Mouse (Mus musculus): ENCODE measurements around the gene Fbxo44. TPM values are rescaled to one million over a fixed set of nuclear protein-coding genes. Genes with fewer than 3 reads are reported as not detected.
A peak's percentile ranks its signal among the peaks of the same experiment; 100 is the strongest.
"Not testable (repeated sequence)": the region's sequence is repeated elsewhere in the genome, so short reads cannot be mapped to it uniquely, and the experiment has no call there.

Gene Fbxo44
- polyA plus RNA-seq, 1 experiment: 10.6 TPM

DNA sequence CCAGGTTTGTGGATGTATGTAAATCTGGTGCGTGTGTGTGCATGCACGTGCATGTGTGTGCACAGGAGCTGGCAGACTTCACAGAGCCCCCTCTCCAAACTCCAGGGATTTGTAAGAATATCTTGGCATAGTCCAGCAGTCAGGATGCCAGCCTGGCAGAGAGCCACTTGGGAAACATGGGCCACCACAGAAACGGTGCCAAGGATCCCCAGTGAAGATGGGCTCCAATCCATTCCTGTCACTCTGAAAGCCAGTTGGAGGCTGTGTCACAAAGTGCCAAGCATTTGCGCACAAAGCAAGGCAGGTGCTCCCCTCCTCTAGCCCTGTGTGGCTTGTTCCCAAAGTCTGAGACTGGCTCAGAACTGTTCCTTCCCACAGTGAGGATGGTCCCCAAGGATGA is 38.9 kb downstream of the Fbxo44 start:
- no peak for TF ChIP-seq POLR2A (IDR thresholded peaks at IDR 0.05; ENCODE audit: low read depth, low read length)
- TF ChIP-seq CTCF (IDR thresholded peaks at IDR 0.05; ENCODE audit: borderline replicate concordance, insufficient read depth, low read length): no peak
- Histone ChIP-seq H3K4me1 (ENCODE audit: control insufficient read depth, insufficient read depth, low read length) (no peaks in the 10 kb centered on the region), H3K27ac (ENCODE audit: insufficient read depth, low read length) (no peak overlapping the region), H3K4me3 (ENCODE audit: insufficient read depth, low read length) (no peak overlapping the region)

DNA sequence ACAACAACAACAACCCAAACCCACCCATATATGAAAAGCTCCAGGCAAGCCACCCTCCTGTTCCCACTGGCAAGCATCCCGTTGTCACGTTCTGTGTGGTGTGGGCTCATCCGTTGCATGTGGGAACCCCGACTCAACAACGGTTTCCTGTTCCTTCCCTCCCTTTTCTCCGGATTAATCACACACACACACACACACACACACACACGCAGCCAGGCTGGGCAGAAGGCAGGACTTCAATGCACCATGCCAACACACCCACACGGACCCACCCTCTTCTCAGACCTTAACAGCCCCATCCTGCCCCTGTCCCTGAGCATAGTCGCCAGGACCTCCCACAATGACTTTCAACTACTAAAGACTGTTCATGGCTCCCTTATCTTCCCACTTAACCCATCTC is 39.7 kb downstream of the Fbxo44 start:
- H3K27ac ChIP-seq (ENCODE audit: insufficient read depth, low read length): no peak overlapping the region
- TF ChIP-seq CTCF (IDR thresholded peaks at IDR 0.05; ENCODE audit: borderline replicate concordance, insufficient read depth, low read length): no peak
- TF ChIP-seq POLR2A (IDR thresholded peaks at IDR 0.05; ENCODE audit: low read depth, low read length): no peak
- H3K4me1 ChIP-seq (ENCODE audit: control insufficient read depth, insufficient read depth, low read length): no peaks in the 10 kb centered on the region
- no peak overlapping the region for H3K4me3 ChIP-seq (ENCODE audit: insufficient read depth, low read length)

DNA sequence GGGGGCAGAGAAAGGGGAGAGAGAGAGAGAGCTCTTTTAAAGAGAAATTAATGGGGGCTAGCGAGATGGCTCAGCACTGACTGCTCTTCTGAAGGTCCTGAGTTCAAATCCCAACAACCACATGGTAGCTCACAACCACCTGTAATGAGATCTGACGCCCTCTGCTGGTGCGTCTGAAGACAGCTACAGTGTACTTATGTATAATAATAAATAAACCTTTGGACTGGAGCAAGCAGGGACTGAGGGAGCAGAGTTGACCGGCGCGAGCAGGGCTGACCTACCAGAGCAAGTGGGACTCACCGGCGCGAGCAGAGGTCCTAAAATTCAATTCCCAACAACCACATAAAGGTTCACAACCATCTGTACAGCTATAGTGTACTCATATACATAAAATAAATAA is 40.7 kb downstream of the Fbxo44 start:
- H3K4me3 ChIP-seq (ENCODE audit: insufficient read depth, low read length); H3K27ac ChIP-seq (ENCODE audit: insufficient read depth, low read length); H3K4me1 ChIP-seq (ENCODE audit: control insufficient read depth, insufficient read depth, low read length): not testable (repeated sequence)

DNA sequence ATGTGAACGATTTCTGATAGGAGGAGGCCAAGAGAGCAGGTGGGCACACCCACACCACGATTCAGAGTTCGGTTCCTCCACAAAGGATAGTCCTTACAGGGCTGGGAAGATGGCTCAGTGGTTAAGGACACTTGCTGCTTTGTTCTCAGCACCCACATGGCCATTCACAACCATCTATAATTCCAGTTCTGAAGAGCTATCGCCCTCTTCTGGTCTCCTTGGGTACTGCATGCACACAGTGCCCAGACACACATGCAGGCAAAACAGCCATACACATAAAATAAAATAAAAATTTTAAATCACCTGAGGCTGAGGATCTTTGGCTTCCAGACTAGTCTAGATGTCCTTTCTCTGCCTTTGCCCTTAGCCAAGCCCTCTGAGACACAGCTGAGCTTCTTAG is 42.9 kb downstream of the Fbxo44 start:
- Histone ChIP-seq H3K27ac (ENCODE audit: insufficient read depth, low read length) (no peak overlapping the region), H3K4me1 (ENCODE audit: control insufficient read depth, insufficient read depth, low read length) (no peaks in the 10 kb centered on the region), H3K4me3 (ENCODE audit: insufficient read depth, low read length) (no peak overlapping the region)
- TF ChIP-seq POLR2A (IDR thresholded peaks at IDR 0.05; ENCODE audit: low read depth, low read length): no peak

DNA sequence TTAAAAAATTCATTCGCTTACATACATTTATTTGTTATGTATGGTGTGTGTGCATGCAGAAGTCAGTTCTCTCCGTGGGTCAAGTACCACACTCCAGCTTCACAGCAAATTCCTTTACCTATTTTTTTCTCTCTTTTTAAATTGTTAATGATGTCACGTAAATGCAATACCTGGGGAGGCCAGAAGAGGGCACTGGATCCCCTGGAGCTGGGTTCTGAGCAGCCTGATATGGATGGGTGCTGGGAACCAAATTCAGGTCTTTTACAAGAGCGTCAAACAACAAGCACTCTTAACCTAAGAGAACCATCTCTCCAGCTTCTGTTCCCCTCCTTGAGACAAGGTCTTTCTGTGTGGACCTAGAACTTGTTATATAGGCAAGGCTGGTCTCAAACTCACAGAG is 43.6 kb downstream of the Fbxo44 start:
- H3K27ac ChIP-seq (ENCODE audit: insufficient read depth, low read length): no peak overlapping the region
- no peaks in the 10 kb centered on the region for H3K4me1 ChIP-seq (ENCODE audit: control insufficient read depth, insufficient read depth, low read length)
- no peak for TF ChIP-seq CTCF (IDR thresholded peaks at IDR 0.05; ENCODE audit: borderline replicate concordance, insufficient read depth, low read length)
- TF ChIP-seq POLR2A (IDR thresholded peaks at IDR 0.05; ENCODE audit: low read depth, low read length): no peak
- H3K4me3 ChIP-seq (ENCODE audit: insufficient read depth, low read length): no peak overlapping the region

DNA sequence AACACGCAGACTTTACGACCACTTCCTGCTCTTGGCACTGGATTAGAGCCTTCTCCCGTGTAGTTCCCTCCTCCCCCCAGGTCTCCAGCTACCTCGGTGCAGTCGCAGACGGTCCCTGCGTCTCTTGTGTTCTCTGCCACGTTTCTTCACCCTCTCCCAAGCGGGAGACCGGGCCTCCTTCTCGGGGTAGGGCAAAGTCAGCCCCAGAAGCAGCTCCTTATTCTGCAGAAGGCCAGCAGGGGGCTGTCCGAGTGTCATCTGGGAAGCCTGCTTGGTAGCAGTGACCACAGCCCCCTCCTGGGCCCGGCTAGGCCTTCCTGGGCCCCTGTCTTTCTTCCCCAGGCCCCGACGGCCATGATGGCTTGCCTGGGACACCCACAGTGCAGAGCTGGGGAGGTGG is 44.8 kb downstream of the Fbxo44 start:
- Histone ChIP-seq H3K4me1 (ENCODE audit: control insufficient read depth, insufficient read depth, low read length) (no peaks in the 10 kb centered on the region), H3K4me3 (ENCODE audit: insufficient read depth, low read length) (no peak overlapping the region), H3K27ac (ENCODE audit: insufficient read depth, low read length) (no peak overlapping the region)
- TF ChIP-seq CTCF (IDR thresholded peaks at IDR 0.05; ENCODE audit: borderline replicate concordance, insufficient read depth, low read length) (0 out of 2 replicates have a peak, but pooled peaks have one; percentile 11), POLR2A (IDR thresholded peaks at IDR 0.05; ENCODE audit: low read depth, low read length) (no peak)

DNA sequence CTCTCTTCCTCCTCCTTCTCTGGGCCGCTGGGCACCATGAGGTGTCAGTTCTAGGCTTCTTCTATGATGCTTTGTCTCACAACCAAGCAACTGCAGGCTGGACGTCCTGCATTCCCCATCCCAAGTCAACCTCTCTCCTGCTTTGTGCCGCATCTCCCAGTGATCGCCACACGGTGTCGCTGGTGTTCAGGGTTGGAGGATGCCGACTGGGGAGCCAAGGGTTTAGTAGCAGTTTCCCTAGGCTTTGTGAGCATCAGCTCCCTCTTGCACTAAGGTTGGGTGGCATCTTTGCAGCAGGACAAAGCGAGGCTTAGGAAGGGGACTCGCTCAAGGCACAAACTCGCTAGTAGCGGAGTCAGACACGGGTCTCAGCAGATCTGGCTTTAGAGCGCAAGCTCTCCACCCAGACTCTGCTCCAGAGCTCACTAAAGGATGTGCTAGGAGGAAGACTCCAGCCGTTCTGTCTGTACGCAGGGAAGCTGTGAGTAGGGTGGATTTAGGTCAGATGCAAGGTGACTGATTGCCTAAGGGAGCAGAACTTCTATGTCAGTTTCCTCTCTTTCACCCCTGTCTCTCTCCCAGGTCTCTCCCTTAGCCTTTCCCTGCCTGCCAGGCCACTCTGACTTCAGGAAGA is 45.4 kb downstream of the Fbxo44 start:
- H3K4me3 ChIP-seq (ENCODE audit: insufficient read depth, low read length): no peak overlapping the region
- peak; percentile 99 for TF ChIP-seq CTCF (IDR thresholded peaks at IDR 0.05; ENCODE audit: borderline replicate concordance, insufficient read depth, low read length)
- TF ChIP-seq POLR2A (IDR thresholded peaks at IDR 0.05; ENCODE audit: low read depth, low read length): no peak
- H3K27ac ChIP-seq (ENCODE audit: insufficient read depth, low read length): no peak overlapping the region
- no peaks in the 10 kb centered on the region for H3K4me1 ChIP-seq (ENCODE audit: control insufficient read depth, insufficient read depth, low read length)

DNA sequence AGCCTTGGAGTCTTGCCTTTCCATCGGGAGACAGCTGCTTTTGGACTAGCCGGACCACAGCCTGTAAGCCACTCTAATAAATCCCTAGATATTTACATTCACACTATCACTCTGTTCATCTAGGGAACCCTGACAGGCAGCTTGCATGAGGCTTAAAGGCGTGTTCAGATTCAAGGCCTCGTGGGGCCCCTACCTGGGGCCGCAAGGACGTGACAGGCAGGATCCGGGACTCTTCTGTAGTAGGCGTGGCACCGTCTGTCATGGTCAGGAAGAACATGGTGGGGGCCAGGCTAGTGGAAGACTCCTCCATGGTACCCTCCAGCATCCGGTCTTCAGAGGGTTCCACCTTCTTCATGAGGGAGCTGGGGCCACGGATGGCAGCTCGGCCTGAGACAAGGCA is 47.8 kb downstream of the Fbxo44 start:
- H3K27ac ChIP-seq (ENCODE audit: insufficient read depth, low read length): no peak overlapping the region
- TF ChIP-seq CTCF (IDR thresholded peaks at IDR 0.05; ENCODE audit: borderline replicate concordance, insufficient read depth, low read length) (no peak), POLR2A (IDR thresholded peaks at IDR 0.05; ENCODE audit: low read depth, low read length) (no peak)
- H3K4me1 ChIP-seq (ENCODE audit: control insufficient read depth, insufficient read depth, low read length): no peaks in the 10 kb centered on the region
- H3K4me3 ChIP-seq (ENCODE audit: insufficient read depth, low read length): no peak overlapping the region

DNA sequence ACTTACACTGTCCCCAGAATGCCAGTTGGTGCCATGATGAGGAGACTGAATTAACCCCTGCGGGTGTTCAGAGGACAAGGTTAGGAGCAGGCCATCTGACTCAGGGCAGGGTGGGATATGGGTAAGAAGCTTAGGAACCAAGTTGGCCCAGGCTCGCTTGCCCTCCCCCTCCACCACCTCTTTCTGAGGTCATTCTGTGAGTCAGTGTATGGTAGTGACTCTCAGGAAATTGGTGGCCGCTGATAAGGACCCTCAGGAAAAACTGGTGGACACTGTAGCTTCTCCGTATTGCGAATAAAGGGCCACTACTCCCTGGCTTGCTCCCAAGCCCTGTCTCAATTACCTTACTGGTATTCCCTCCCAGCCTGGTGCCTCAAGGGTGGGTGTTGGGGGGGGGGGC is 51.1 kb downstream of the Fbxo44 start:
- H3K4me3 ChIP-seq (ENCODE audit: insufficient read depth, low read length): no peak overlapping the region
- H3K27ac ChIP-seq (ENCODE audit: insufficient read depth, low read length): no peak overlapping the region
- no peaks in the 10 kb centered on the region for H3K4me1 ChIP-seq (ENCODE audit: control insufficient read depth, insufficient read depth, low read length)
- no peak for TF ChIP-seq CTCF (IDR thresholded peaks at IDR 0.05; ENCODE audit: borderline replicate concordance, insufficient read depth, low read length)
- no peak for TF ChIP-seq POLR2A (IDR thresholded peaks at IDR 0.05; ENCODE audit: low read depth, low read length)

DNA sequence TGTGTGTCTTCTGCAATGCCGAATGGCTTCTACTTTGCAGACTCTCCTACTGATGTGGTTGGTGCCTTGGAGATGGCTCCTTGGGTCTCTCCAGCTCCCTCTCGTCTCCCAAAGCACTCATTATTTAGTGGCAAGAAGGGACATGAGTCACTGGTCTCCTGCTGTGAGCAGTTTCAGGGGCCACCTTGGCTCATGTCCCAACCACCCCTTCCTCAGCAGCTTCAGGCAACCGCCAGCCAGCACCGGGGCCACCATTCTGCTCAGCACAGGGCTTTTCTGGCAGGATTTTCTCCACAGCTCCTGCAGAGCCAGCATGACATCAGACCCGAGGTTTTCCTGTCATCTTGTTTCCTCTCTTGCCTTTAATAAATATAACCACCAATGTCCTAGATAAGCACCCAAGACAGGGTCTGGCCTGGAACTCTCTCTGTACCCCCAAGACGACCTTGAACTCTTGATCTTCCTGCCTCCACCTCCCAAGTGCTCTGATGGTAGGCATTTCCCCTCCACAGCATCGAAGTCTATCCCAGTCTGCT is 51.6 kb downstream of the Fbxo44 start:
- TF ChIP-seq CTCF (IDR thresholded peaks at IDR 0.05; ENCODE audit: borderline replicate concordance, insufficient read depth, low read length) (no peak), POLR2A (IDR thresholded peaks at IDR 0.05; ENCODE audit: low read depth, low read length) (no peak)
- no peak overlapping the region for H3K4me3 ChIP-seq (ENCODE audit: insufficient read depth, low read length)
- no peaks in the 10 kb centered on the region for H3K4me1 ChIP-seq (ENCODE audit: control insufficient read depth, insufficient read depth, low read length)
- H3K27ac ChIP-seq (ENCODE audit: insufficient read depth, low read length): no peak overlapping the region

Data from embryonic fibroblast, embryonic 13.5 days (primary cell).